Mouse (Mus musculus): ENCODE measurements around the gene Fam185a.

- no peak for TF ChIP-seq CTCF (IDR thresholded peaks at IDR 0.05)
- no peak for TF ChIP-seq EP300 (IDR thresholded peaks at IDR 0.05)
Observed at GRCm38 (mm10) chr5:21517562-21517961, 92.8 kb downstream of the Fam185a start.

Measured in lung, postnatal 0 days (tissue).